Mouse (Mus musculus): Measurements from ENCODE around the gene Pcca.

GRCm38 (mm10) chr14:122871841-122872580 is 337.9 kb downstream of the Pcca start:
- TF ChIP-seq EP300 (IDR thresholded peaks at IDR 0.05; ENCODE audit: insufficient read depth, low read depth, low read length) (no peak), CTCF (IDR thresholded peaks at IDR 0.05; ENCODE audit: low read depth, low read length) (no peak), POLR2A (IDR thresholded peaks at IDR 0.05; ENCODE audit: insufficient read depth, low read length) (no peak)

Data from ES-Bruce4 (cell line).